15 mouse cellular contexts compared by ENCODE assay signal in the genomic region with DNA sequence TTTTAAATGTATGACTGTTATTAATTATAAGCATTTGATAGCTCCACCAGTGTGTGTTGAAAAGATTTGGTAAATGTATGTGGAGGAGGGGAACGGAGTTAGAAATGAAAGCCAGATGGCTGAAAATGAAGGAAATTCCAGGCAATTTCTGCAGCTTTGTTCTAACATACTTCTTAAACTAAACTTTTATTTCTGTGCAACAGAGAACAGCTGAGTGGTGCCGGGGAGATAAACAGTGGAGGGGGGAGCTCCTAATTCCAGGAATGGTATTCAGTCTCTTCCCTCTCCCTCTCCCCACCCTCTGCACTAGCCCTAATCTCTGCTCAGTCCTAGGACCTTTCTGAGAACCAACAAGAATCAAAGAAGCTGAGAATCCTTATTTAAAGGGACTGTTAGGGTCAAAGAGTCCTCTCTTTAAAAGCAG.
DNase-seq lines count a peak whose midpoint lies in the region; ATAC-seq lines count a peak whose summit lies in the region.
"Had no signal": no experiment of that assay in that cellular context is flagged by ENCODE, and none has a peak within 500 bp of the region (broad histone marks: within the 10 kb centered on the region; RNA-seq: fewer than 3 reads in every experiment).

No protein-coding gene starts in this region.

- peak overlapping the region; percentile 29; the same call in 1 of the 2 replicates for H3K27ac ChIP-seq in heart, embryonic 11.5 days (ENCODE audit: low read depth, low read length)
- H3K27ac ChIP-seq in limb, embryonic 12.5 days = peak overlapping the region; percentile 83

- H3K4me2 ChIP-seq in heart, embryonic 11.5 days = no peak overlapping the region
- peak overlapping the region; percentile 26 for H3K4me2 ChIP-seq in limb, embryonic 12.5 days
- H3K4me2 ChIP-seq: midbrain, embryonic 11.5 days had no signal

- H3K36me3 ChIP-seq in heart, embryonic 11.5 days (ENCODE audit: control insufficient read depth, insufficient read depth, low read length) = no peaks in the 10 kb centered on the region
- H3K36me3 ChIP-seq in limb, embryonic 12.5 days = no peaks in the 10 kb centered on the region

- no peak overlapping the region for H3K4me3 ChIP-seq in heart, embryonic 11.5 days (ENCODE audit: low read depth, low read length)
- no peak overlapping the region for H3K4me3 ChIP-seq in limb, embryonic 12.5 days (replicated peaks)

- H3K9me3 ChIP-seq in heart, embryonic 11.5 days (replicated peaks; ENCODE audit: control insufficient read depth, low read length) = no peaks in the 10 kb centered on the region
- peaks cover 8% of the 10 kb centered on the region for H3K9me3 ChIP-seq in limb, embryonic 12.5 days

- no peaks in the 10 kb centered on the region; the same call in 1 of the 2 replicates for H3K4me1 ChIP-seq in heart, embryonic 11.5 days (ENCODE audit: control insufficient read depth, insufficient read depth, low read length)
- peaks cover 36% of the 10 kb centered on the region for H3K4me1 ChIP-seq in limb, embryonic 12.5 days (replicated peaks)

- 32% methylated on average over 2 of the region's 2 CpGs for WGBS in heart, embryonic 11.5 days (ENCODE audit: insufficient replicate concordance)
- 8% methylated on average over 2 of the region's 2 CpGs for WGBS in limb, embryonic 12.5 days

- no peak for DNase-seq in heart, adult 9 months (ENCODE audit: low spot score in 2 of 2)
- DNase-seq in kidney, postnatal 4 days = peak; percentile 13 to 28
- DNase-seq in kidney, adult 11 months = no peak
- DNase-seq in embryo, embryonic 11.5 days (ENCODE audit: low read depth, low spot score) = peak; percentile 31
- DNase-seq in testis, postnatal 14 days (ENCODE audit: low spot score) = no peak
- no peak for DNase-seq in gastrocnemius, adult 18-20 months (ENCODE audit: low spot score)
- DNase-seq: adrenal gland, postnatal 36 days; cerebellum, adult 2 months; heart, postnatal 36 days; liver; right cerebral cortex, postnatal 25 days; thymus, adult 18-20 months had no signal

- no peaks in the 10 kb centered on the region for H3K27me3 ChIP-seq in heart, embryonic 11.5 days (ENCODE audit: control insufficient read depth, insufficient read depth, low read length)
- no peaks in the 10 kb centered on the region for H3K27me3 ChIP-seq in limb, embryonic 12.5 days

- H3K9ac ChIP-seq in heart, embryonic 11.5 days (ENCODE audit: low read depth, low read length) = no peak overlapping the region
- no peak overlapping the region for H3K9ac ChIP-seq in limb, embryonic 12.5 days (replicated peaks)

- ATAC-seq in heart, embryonic 11.5 days (replicated peaks; ENCODE audit: insufficient number of reproducible peaks, low FRiP score, low TSS enrichment) = no peak
- peak; percentile 70 for ATAC-seq in limb, embryonic 12.5 days (ENCODE audit: insufficient number of reproducible peaks, insufficient read depth, low FRiP score, low TSS enrichment, low read depth)

Comparison
In these comparisons a context has a peak if more than half of its experiments do, and no peak if none do; other contexts are left out.
1. DNase-seq: peak in kidney, postnatal 4 days (2 of 2) and embryo, embryonic 11.5 days (single experiment); none in heart, adult 9 months (0 of 2), kidney, adult 11 months (single experiment), testis, postnatal 14 days (single experiment) and gastrocnemius, adult 18-20 months (single experiment).